Mouse (Mus musculus) MEL-GATA-1-ER (cell line): ENCODE measurements at regions not wholly inside any gene's neighbourhood (a gene's known extent, or its start where the extent isn't known, plus 50 kb on each side); places are given as distances from the start of the nearest gene placed in this dataset.
A peak's percentile ranks its signal among the peaks of the same experiment; 100 is the strongest.

ENCODE experiments used
- DNase-seq: peaks from one replicate; pipeline ENCODE4 v3.0.0-alpha.2; 2012; ENCODE audit warnings: low read depth; ENCODE audit errors: extremely low read depth

- peak; percentile 8 for DNase-seq
Measured at GRCm38 (mm10) chr3:66519925-66520324, 223.3 kb upstream of the Veph1 start.

GRCm38 (mm10) chr3:66518289-66518688 is 221.7 kb upstream of the Veph1 start:
- DNase-seq: no peak

GRCm38 (mm10) chr3:66515773-66516406 is 219.3 kb upstream of the Veph1 start:
- DNase-seq: no peak

GRCm38 (mm10) chr3:66514587-66514986 is 217.9 kb upstream of the Veph1 start:
- peak; percentile 6 for DNase-seq

- DNase-seq: peak; percentile 91
Measured at GRCm38 (mm10) chr3:66512408-66512807, 215.8 kb upstream of the Veph1 start.

GRCm38 (mm10) chr3:66510455-66510854 is 213.8 kb upstream of the Veph1 start:
- no peak for DNase-seq

- no peak for DNase-seq
Measured at GRCm38 (mm10) chr3:66506125-66506524, 209.5 kb upstream of the Veph1 start.

GRCm38 (mm10) chr3:66505476-66506076 is 208.9 kb upstream of the Veph1 start:
- DNase-seq: no peak

- no peak for DNase-seq
Measured at GRCm38 (mm10) chr3:66504717-66505116, 208.1 kb upstream of the Veph1 start.

- DNase-seq: no peak
Measured at GRCm38 (mm10) chr3:66503615-66504014, 207.0 kb upstream of the Veph1 start.

- DNase-seq: no peak
Measured at GRCm38 (mm10) chr3:66501865-66502264, 205.2 kb upstream of the Veph1 start.

- DNase-seq: peak; percentile 42
Measured at GRCm38 (mm10) chr3:66494442-66495113, 197.9 kb upstream of the Veph1 start.

GRCm38 (mm10) chr3:66490696-66491357 is 194.2 kb upstream of the Veph1 start:
- no peak for DNase-seq

GRCm38 (mm10) chr3:66488724-66489123 is 192.1 kb upstream of the Veph1 start:
- no peak for DNase-seq

GRCm38 (mm10) chr3:66486658-66487057 is 190.0 kb upstream of the Veph1 start:
- DNase-seq: no peak

- DNase-seq: peak; percentile 44
Measured at GRCm38 (mm10) chr3:66486184-66486583, 189.5 kb upstream of the Veph1 start.

- DNase-seq: no peak
Measured at GRCm38 (mm10) chr3:66480718-66481117, 184.1 kb upstream of the Veph1 start.

GRCm38 (mm10) chr3:66479266-66479665 is 182.6 kb upstream of the Veph1 start:
- no peak for DNase-seq

GRCm38 (mm10) chr3:66466321-66466720 is 169.7 kb upstream of the Veph1 start:
- no peak for DNase-seq

- DNase-seq: no peak
Measured at GRCm38 (mm10) chr3:66465371-66465770, 168.7 kb upstream of the Veph1 start.

GRCm38 (mm10) chr3:66462341-66462740 is 165.7 kb upstream of the Veph1 start:
- DNase-seq: no peak
